ENCODE assay signal across 8 mouse cellular contexts in genomic region chr19:16956319-16956718, GRCm38 (mm10). TPM values are rescaled to one million over a fixed set of nuclear protein-coding genes. Genes with fewer than 3 reads are reported as not detected.
DNase-seq lines count a peak whose midpoint lies in the region; ATAC-seq and TF ChIP-seq lines count a peak whose summit lies in the region.

No protein-coding gene starts in this region.

- no peak for TF ChIP-seq POLR2A in bone marrow macrophage, adult 2 months (IDR thresholded peaks at IDR 0.05; ENCODE audit: borderline replicate concordance, low read depth, low read length)

- peak; percentile 14 for ATAC-seq in hindbrain, embryonic 12.5 days (ENCODE audit: low FRiP score)
- no peak for ATAC-seq in midbrain, embryonic 12.5 days (ENCODE audit: low FRiP score, low read depth)

- H3K4me1 ChIP-seq in bone marrow macrophage, adult 2 months (ENCODE audit: control insufficient read depth, insufficient read depth, low read length): no peaks in the 10 kb centered on the region; the same call in 1 of the 2 replicates
- peaks cover 16% of the 10 kb centered on the region for H3K4me1 ChIP-seq in hindbrain, embryonic 12.5 days
- peaks cover 13% of the 10 kb centered on the region for H3K4me1 ChIP-seq in midbrain, embryonic 12.5 days

- no peak for DNase-seq in gastrocnemius, adult 2 months
- no peak for DNase-seq in gastrocnemius, postnatal 4 days (ENCODE audit: low spot score in 2 of 2)
- DNase-seq in urinary bladder, postnatal 14 days (ENCODE audit: low spot score): no peak
- no peak for DNase-seq in urinary bladder, adult 2 months (ENCODE audit: low spot score)
- no peak for DNase-seq in gastrocnemius, postnatal 14 days

- H3K9me3 ChIP-seq in hindbrain, embryonic 12.5 days (replicated peaks): no peaks in the 10 kb centered on the region
- no peaks in the 10 kb centered on the region for H3K9me3 ChIP-seq in midbrain, embryonic 12.5 days

- WGBS in hindbrain, embryonic 12.5 days: 1% methylated on average over 7 of the region's 7 CpGs
- 5% methylated on average over 7 of the region's 7 CpGs for WGBS in midbrain, embryonic 12.5 days

- H3K27ac ChIP-seq in gastrocnemius, adult 2 months: no peak overlapping the region
- H3K27ac ChIP-seq in bone marrow macrophage, adult 2 months (ENCODE audit: insufficient read depth, low read depth, low read length): no peak overlapping the region
- H3K27ac ChIP-seq in hindbrain, embryonic 12.5 days: no peak overlapping the region
- no peak overlapping the region for H3K27ac ChIP-seq in midbrain, embryonic 12.5 days (replicated peaks)

- peak overlapping the region; percentile 53 for H3K9ac ChIP-seq in hindbrain, embryonic 12.5 days
- H3K9ac ChIP-seq in midbrain, embryonic 12.5 days (replicated peaks): peak overlapping the region; percentile 46; the same call in 1 of the 2 replicates

- H3K4me3 ChIP-seq in gastrocnemius, adult 2 months: peak overlapping the region; percentile 68
- peak overlapping the region; percentile 39 for H3K4me3 ChIP-seq in bone marrow macrophage, adult 2 months (ENCODE audit: insufficient read depth, low read length)
- peak overlapping the region; percentile 42 for H3K4me3 ChIP-seq in hindbrain, embryonic 12.5 days
- H3K4me3 ChIP-seq in midbrain, embryonic 12.5 days: peak overlapping the region; percentile 50

- peaks cover 28% of the 10 kb centered on the region for H3K27me3 ChIP-seq in hindbrain, embryonic 12.5 days
- peaks cover 46% of the 10 kb centered on the region for H3K27me3 ChIP-seq in midbrain, embryonic 12.5 days

- no peaks in the 10 kb centered on the region for H3K36me3 ChIP-seq in hindbrain, embryonic 12.5 days
- H3K36me3 ChIP-seq in midbrain, embryonic 12.5 days: no peaks in the 10 kb centered on the region

- intact Hi-C loops in gastrocnemius, adult 2 months (cut with DNase I): loop anchor here (5.0 kb wide), 1 partner anchor 41 kb away; no protein-coding TSS in a partner anchor
- intact Hi-C loops in gastrocnemius, postnatal 14 days (cut with DNase I; ENCODE audit: low total_unique reads): no loop called here

- no peak for TF ChIP-seq CTCF in gastrocnemius, adult 2 months (IDR thresholded peaks at IDR 0.05)
- TF ChIP-seq CTCF in bone marrow macrophage, adult 2 months (IDR thresholded peaks at IDR 0.05; ENCODE audit: low read depth, low read length): no peak

- peak overlapping the region; percentile 92 for H3K4me2 ChIP-seq in hindbrain, embryonic 12.5 days (replicated peaks)
- H3K4me2 ChIP-seq in midbrain, embryonic 12.5 days (replicated peaks): peak overlapping the region; percentile 91

RNA-seq across cellular contexts. Expression of gene Prune2, which starts 0.4 kb away (rescaled TPM):
- 1 to 10 TPM; 5.9 to 9.6 TPM for total RNA-seq in gastrocnemius, adult 2 months (2021)
- total RNA-seq in gastrocnemius, postnatal 4 days (2021): 1 to 10 TPM; 6.4 to 8.7 TPM
- 19.2 and 21.4 TPM in 2 replicates for polyA plus RNA-seq in bone marrow macrophage, adult 2 months (2012; ENCODE audit: insufficient read depth, insufficient read length, missing spikeins)
- polyA plus RNA-seq in hindbrain, embryonic 12.5 days (2016; fragmentation: Nextera tagmentation; extraction: Ambion mirVana): 3.3 and 3.7 TPM in 2 replicates
- 1.7 and 2.3 TPM in 2 replicates for polyA plus RNA-seq in midbrain, embryonic 12.5 days (2016; fragmentation: Nextera tagmentation; extraction: Ambion mirVana)
- polyA plus RNA-seq in urinary bladder, adult 2 months (2012; rRNA removed): 14.8 and 18.0 TPM in 2 replicates
- 1 to 10 TPM; 2.4 to 3.9 TPM for total RNA-seq in gastrocnemius, postnatal 14 days (2021)
